Mouse (Mus musculus): Measurements from ENCODE around the gene Esp24.
"Not testable (repeated sequence)": the region's sequence is repeated elsewhere in the genome, so short reads cannot be mapped to it uniquely, and the experiment has no call there.

Esp24 gene

DNA sequence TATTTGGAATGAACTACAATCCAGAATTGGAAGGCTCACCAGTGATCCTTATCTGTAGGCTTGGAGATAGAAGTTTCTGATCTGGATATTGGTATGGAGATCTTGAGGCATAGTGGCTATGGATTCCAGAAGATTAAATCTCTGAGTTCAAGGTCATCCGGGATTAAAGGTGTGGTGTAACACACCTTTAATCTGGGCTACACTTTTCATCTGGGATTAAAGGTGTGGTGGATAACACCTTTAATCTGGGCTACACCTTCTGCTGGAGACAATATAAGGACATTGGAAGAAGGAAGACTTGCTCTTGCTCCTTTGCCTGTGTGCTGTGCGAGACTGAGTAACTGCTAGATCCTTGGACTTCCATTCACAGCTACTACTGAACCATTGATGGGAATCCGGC, at the start of gene Esp24:
TSS of gene Esp24 (plus strand) at position 301 of the 400 bp plus-strand sequence.
- not testable (repeated sequence) for DNase-seq (ENCODE audit: low spot score)

DNA sequence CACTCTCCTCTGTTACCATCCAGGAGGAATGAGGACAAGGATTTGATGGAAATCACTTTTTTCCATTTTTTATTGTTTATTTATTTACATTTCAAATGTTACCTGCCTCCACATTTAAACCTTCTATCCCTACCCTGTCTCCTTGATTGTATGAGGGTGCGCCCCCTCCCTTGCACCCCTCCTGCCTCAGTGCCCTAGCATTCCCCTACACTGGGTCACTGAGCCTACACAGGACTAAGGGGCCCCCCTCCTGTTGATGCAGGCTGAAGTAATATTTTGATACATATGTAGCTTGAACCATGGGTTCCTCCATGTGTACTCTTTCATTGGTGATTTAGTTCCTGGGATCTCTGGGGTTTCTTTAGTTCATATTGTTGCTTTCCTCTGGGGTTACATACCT, 26.6 kb upstream of the Esp24 start:
- DNase-seq (ENCODE audit: low spot score): no peak

DNA sequence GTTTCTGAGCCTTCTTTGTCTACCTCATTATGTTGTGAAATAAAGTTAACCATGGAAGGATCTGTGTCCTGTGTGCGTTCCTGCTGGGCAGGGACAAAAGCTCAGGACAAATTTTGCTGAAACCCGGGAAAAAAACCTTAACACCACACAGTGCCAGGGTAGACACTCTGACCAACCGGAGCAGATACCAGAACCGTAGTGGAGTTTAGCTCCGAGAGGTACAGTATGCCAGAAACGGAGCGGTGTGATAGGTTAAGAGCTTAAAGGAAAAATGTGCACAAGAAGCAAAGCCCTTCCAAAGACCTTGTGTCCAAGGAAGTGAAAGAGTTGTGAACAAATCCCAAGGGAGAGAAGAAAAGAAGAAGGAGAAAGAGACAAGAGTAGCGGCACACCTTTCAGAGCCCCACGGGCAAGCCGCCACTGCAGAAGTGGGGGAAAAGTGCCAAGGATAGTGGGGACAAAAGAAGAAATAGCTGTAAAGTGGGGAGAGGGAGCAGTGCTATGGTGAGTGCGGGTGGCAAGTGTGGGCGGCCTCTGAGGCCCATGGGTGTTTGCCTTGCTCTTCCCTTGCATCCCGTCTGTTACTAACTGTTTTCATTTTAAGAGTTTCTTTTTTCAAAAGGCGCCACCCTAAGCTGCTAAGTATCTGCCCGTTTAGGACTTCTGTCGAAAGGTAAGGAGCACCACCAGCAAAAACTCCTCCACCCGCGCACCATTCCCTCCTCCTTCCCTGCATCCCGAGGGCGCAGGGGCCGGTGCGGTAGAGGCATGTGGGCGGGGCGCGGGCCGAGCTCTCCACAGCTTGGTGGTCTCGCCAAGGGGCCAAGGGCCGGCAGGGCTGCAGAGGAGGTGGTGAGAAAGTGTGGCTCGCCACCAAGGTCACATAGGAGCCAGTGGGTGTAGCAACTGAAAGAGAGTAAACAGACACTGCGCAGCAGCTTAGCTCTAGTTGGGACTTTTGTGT, 25.5 kb upstream of the Esp24 start:
- no peak for DNase-seq (ENCODE audit: low spot score)

DNA sequence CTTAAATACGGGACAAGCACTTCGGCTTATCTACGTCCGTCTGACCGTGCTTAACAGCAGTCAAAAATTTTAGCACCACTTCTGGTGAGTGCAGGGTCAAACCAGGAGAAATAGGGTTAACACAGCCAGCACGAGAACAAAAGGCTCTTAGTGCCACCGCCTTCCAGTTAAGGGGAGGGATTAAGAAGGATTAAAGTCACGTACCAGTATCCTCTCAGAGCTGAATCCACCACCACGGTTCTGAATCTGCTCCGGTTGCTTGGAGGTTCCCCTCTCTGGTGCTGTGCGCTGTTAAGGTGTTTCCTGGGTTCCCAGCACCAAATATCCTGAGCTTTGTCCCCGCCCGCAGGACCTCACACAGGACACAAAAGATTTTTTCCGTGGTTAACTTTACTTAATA, 19.3 kb upstream of the Esp24 start:
- no peak for DNase-seq (ENCODE audit: low spot score)

DNA sequence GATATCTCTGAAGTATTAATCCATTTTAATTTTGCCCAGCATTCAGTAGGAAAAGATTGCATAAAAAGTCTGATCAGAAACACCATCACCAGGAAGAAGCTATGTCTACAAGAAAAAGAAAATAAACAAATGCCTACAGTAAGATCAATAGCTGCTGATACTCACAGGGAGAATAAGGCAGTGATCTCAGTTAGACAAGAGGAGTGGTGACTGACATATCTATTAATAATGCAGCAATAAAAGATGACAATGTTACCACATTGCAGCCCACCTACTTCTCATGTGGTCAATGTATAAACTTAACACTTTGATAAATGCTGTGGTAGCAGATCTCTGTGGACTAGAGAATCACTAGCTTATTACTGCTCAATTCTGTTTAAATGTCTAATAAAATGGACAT, 6.7 kb downstream of the Esp24 start, which contains the start of gene Gm21903:
TSS of gene Gm21903 (minus strand) at position 101 of the 400 bp plus-strand sequence.
- DNase-seq (ENCODE audit: low spot score): no peak

DNA sequence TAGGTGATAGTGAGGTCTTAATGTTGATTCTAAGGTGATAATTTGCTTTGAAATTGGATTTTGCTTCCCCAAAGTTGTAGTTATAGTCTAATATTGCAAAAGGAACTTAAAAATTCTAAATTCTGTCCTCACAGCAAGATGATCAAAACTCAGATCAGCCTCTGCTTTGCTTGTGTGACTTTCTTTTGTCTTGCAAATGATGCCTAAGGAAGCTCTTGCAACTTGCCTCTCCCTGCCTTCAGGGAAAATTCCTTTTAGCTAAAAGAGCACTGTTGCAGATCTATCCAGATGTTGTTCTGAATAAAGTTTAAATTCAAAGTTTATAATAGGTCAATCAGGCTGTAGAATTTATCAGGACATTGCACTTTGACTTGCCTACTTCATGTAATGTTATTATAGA, 27.1 kb downstream of the Esp24 start:
- DNase-seq (ENCODE audit: low spot score): no peak

DNA sequence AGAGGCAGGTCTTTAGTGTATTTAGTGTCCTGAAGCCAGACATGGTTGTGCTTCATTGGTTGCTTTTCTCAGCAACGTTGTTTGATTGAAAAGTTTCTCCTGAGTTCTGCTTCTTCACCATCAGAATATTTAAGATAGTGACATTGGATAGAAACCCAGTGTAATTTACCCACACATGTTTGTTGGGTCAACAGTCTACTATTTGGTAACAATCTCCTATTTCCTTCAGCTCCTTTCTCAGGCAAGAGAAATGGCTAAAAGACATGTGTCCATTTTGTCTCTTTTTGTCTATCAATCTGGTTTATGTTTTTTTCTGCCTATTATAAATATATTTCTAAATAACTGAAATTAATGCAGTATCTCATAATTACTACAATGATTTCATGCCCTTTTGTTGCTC, 40.4 kb downstream of the Esp24 start, which contains the start of gene Esp23:
TSS of gene Esp23 (minus strand) at position 101 of the 400 bp plus-strand sequence.
- no peak for DNase-seq (ENCODE audit: low spot score)
